Mouse (Mus musculus) CD4-positive, CD25-positive, alpha-beta regulatory T cell, adult 4 months (primary cell): ENCODE data around the gene Stk24. TPM values are rescaled to one million over a fixed set of nuclear protein-coding genes. Genes with fewer than 3 reads are reported as not detected.
A peak's percentile ranks its signal among the peaks of the same experiment; 100 is the strongest.

Source experiments
- ATAC-seq: one replicate; pipeline ENCODE4 v1.8.0; 2017
- polyA plus RNA-seq, 2 experiments: library from polyadenylated mRNA; unstranded; fragments of 100-300 nt; shearing (Covaris generic); gene quantifications; one replicate each; pipeline ENCODE4 v1.2.1; 2017

Stk24 gene
- polyA plus RNA-seq, 2 experiments from 2014 or later = 63.3 to 68.7 TPM

GRCm38 (mm10) chr14:121348256-121348655 is 31.6 kb downstream of the Stk24 start:
- ATAC-seq = no peak

- ATAC-seq = no peak
Observed at GRCm38 (mm10) chr14:121347134-121347533, 32.7 kb downstream of the Stk24 start.

GRCm38 (mm10) chr14:121346654-121347053 is 33.2 kb downstream of the Stk24 start:
- no peak for ATAC-seq

- peak; percentile 49 for ATAC-seq
Observed at GRCm38 (mm10) chr14:121346053-121346452, 33.8 kb downstream of the Stk24 start.

- peak; percentile 18 for ATAC-seq
Observed at GRCm38 (mm10) chr14:121344928-121345327, 34.9 kb downstream of the Stk24 start.

- no peak for ATAC-seq
Observed at GRCm38 (mm10) chr14:121342885-121343284, 36.9 kb downstream of the Stk24 start.

- no peak for ATAC-seq
Observed at GRCm38 (mm10) chr14:121339951-121340401, 39.8 kb downstream of the Stk24 start.

GRCm38 (mm10) chr14:121338819-121339573 is 40.8 kb downstream of the Stk24 start:
- no peak for ATAC-seq

- ATAC-seq = peak; percentile 54
Observed at GRCm38 (mm10) chr14:121330090-121330408, 49.8 kb downstream of the Stk24 start.

GRCm38 (mm10) chr14:121329401-121330089 is 50.3 kb downstream of the Stk24 start:
- ATAC-seq = no peak

GRCm38 (mm10) chr14:121328878-121329277 is 50.9 kb downstream of the Stk24 start:
- ATAC-seq = no peak

GRCm38 (mm10) chr14:121326432-121326831 is 53.4 kb downstream of the Stk24 start:
- ATAC-seq = no peak

- ATAC-seq = peak; percentile 82
Observed at GRCm38 (mm10) chr14:121324521-121325330, 55.1 kb downstream of the Stk24 start.

GRCm38 (mm10) chr14:121322641-121323040 is 57.2 kb downstream of the Stk24 start:
- no peak for ATAC-seq

- no peak for ATAC-seq
Observed at GRCm38 (mm10) chr14:121322150-121322549, 57.7 kb downstream of the Stk24 start.

- no peak for ATAC-seq
Observed at GRCm38 (mm10) chr14:121318382-121318781, 61.4 kb downstream of the Stk24 start.

GRCm38 (mm10) chr14:121317312-121317671 is 62.5 kb downstream of the Stk24 start:
- ATAC-seq = no peak

GRCm38 (mm10) chr14:121316631-121317311 is 63.0 kb downstream of the Stk24 start:
- no peak for ATAC-seq

GRCm38 (mm10) chr14:121316136-121316535 is 63.7 kb downstream of the Stk24 start:
- no peak for ATAC-seq

- peak; percentile 46 for ATAC-seq
Observed at GRCm38 (mm10) chr14:121314934-121315333, 64.9 kb downstream of the Stk24 start.

- ATAC-seq = no peak
Observed at GRCm38 (mm10) chr14:121313283-121313682, 66.5 kb downstream of the Stk24 start.

- peak; percentile 46 for ATAC-seq
Observed at GRCm38 (mm10) chr14:121311083-121311482, 68.7 kb downstream of the Stk24 start.
